Mouse (Mus musculus): ENCODE data around the gene Ago1. TPM values are rescaled to one million over a fixed set of nuclear protein-coding genes. Genes with fewer than 3 reads are reported as not detected.

The Ago1 gene
- polyA plus RNA-seq, 1 experiment from 2014 or later = 1.1 TPM

DNA sequence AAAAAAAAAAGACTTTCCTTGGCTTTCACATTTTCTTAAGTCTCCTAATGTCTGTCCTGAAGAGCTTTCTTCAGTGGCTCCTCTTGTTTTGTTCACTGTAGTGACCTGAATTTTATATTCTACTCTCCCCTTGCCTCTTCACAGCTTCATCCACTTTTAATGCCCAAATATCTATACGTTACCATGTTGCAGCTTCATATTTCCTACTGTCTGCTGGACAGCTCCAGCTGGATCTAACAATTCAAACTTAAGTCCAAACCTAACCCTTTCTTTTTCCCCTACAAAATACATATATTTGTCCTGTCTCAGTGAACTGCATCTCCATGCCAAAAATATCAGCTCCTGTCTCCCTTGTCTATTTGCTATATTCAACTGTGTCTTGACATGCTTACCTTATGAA is 951 bp upstream of the Ago1 start:
- no peak overlapping the region for H3K27ac ChIP-seq (replicated peaks)
- no peaks in the 10 kb centered on the region for H3K9me3 ChIP-seq (replicated peaks)
- WGBS (ENCODE audit: insufficient replicate concordance) = 31% methylated on average over 1 of the region's 1 CpGs
- H3K27me3 ChIP-seq = no peaks in the 10 kb centered on the region
- ATAC-seq (ENCODE audit: insufficient read depth) = no peak
- H3K9ac ChIP-seq = no peak overlapping the region
- no peak overlapping the region for H3K4me3 ChIP-seq (replicated peaks)
- no peaks in the 10 kb centered on the region for H3K36me3 ChIP-seq (replicated peaks)
- peaks cover 41% of the 10 kb centered on the region for H3K4me1 ChIP-seq (replicated peaks)
- H3K4me2 ChIP-seq = no peak overlapping the region

- peak overlapping the region; percentile 27; the same call in 1 of the 2 replicates for H3K9ac ChIP-seq
- H3K9me3 ChIP-seq (replicated peaks) = no peaks in the 10 kb centered on the region
- H3K27ac ChIP-seq (replicated peaks) = peak overlapping the region; percentile 14; the same call in 1 of the 2 replicates
- no peaks in the 10 kb centered on the region for H3K36me3 ChIP-seq (replicated peaks)
- H3K4me2 ChIP-seq = peak overlapping the region; percentile 96
- no peaks in the 10 kb centered on the region for H3K27me3 ChIP-seq
- WGBS (ENCODE audit: insufficient replicate concordance) = 3% methylated on average over 8 of the region's 8 CpGs
- H3K4me3 ChIP-seq (replicated peaks) = peak overlapping the region; percentile 85
- ATAC-seq (ENCODE audit: insufficient read depth) = no peak
- peaks cover 41% of the 10 kb centered on the region for H3K4me1 ChIP-seq (replicated peaks)
These were observed 542 bp upstream of the Ago1 start for GRCm38 (mm10) chr4:126468925-126469324.

DNA sequence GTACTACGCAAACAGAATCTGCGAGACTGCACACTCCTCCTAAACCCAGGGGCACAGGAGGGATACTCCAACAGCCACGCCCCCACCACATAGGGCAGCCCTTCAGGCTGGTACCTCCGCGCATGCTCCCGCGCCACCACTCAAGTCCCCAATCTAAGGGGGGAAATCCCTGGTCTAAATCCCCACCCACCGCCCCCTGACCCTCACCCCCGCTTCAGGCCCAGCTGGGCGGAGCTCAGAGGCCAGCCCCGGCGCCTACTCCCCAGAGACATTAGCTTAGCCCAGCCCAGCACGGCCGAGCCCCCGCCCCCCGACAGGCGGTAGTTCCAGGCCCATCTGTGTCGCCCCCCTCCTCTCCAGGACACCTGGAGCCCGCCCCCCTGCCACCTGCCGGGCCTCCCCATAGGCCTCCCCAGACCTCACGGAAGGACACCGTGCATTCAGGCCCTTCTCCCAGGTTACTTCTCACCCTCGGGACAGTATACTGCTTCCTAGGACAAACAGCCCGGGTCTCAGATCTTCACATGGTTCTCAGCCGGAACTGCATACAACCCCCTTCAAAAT is 580 bp downstream of the Ago1 start:
- Histone ChIP-seq H3K27ac (replicated peaks) (peak overlapping the region; percentile 61), H3K36me3 (replicated peaks) (no peaks in the 10 kb centered on the region), H3K4me1 (replicated peaks) (peaks cover 41% of the 10 kb centered on the region), H3K9ac (peak overlapping the region; percentile 80), H3K4me2 (peak overlapping the region; percentile 96), H3K27me3 (no peaks in the 10 kb centered on the region), H3K9me3 (replicated peaks) (no peaks in the 10 kb centered on the region), H3K4me3 (replicated peaks) (peak overlapping the region; percentile 85)
- peak; percentile 56 for ATAC-seq (ENCODE audit: insufficient read depth)
- 1% methylated on average over 25 of the region's 25 CpGs for WGBS (ENCODE audit: insufficient replicate concordance)

- no peak overlapping the region for H3K4me3 ChIP-seq (replicated peaks)
- H3K4me2 ChIP-seq = no peak overlapping the region
- no peak for ATAC-seq (ENCODE audit: insufficient read depth)
- peaks cover 41% of the 10 kb centered on the region for H3K4me1 ChIP-seq (replicated peaks)
- no peak overlapping the region for H3K9ac ChIP-seq
- no peaks in the 10 kb centered on the region for H3K36me3 ChIP-seq (replicated peaks)
- WGBS (ENCODE audit: insufficient replicate concordance) = 37% methylated on average over 8 of the region's 8 CpGs
- no peaks in the 10 kb centered on the region for H3K27me3 ChIP-seq
- no peaks in the 10 kb centered on the region for H3K9me3 ChIP-seq (replicated peaks)
- H3K27ac ChIP-seq (replicated peaks) = no peak overlapping the region
These were observed 2.1 kb downstream of the Ago1 start for GRCm38 (mm10) chr4:126466251-126466750.

DNA sequence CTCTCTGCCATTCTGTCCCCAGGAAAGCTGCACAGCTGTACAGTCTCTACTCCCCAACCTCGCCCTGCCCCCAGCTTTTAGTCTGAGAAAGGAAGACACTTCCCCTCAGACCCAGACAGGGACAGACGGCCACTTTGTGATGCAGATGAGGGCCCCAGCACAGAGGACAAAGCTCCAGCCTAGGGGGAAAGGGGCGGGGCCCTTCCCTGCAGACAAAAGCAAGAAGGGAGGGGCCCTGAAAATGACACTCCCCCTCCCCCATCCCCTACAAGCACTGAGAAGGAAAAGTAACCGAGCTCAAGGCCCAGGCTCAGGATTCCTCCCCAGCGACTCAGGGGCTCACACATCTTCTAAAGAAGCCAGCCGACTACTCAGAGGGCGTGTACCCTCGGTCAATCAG is 2.5 kb downstream of the Ago1 start:
- WGBS (ENCODE audit: insufficient replicate concordance) = 20% methylated on average over 8 of the region's 8 CpGs
- no peak for ATAC-seq (ENCODE audit: insufficient read depth)
- no peak overlapping the region for H3K4me3 ChIP-seq (replicated peaks)
- H3K9me3 ChIP-seq (replicated peaks) = no peaks in the 10 kb centered on the region
- no peaks in the 10 kb centered on the region for H3K27me3 ChIP-seq
- peaks cover 41% of the 10 kb centered on the region for H3K4me1 ChIP-seq (replicated peaks)
- no peaks in the 10 kb centered on the region for H3K36me3 ChIP-seq (replicated peaks)
- H3K27ac ChIP-seq (replicated peaks) = no peak overlapping the region
- H3K9ac ChIP-seq = no peak overlapping the region
- no peak overlapping the region; the same call in 1 of the 2 replicates for H3K4me2 ChIP-seq

DNA sequence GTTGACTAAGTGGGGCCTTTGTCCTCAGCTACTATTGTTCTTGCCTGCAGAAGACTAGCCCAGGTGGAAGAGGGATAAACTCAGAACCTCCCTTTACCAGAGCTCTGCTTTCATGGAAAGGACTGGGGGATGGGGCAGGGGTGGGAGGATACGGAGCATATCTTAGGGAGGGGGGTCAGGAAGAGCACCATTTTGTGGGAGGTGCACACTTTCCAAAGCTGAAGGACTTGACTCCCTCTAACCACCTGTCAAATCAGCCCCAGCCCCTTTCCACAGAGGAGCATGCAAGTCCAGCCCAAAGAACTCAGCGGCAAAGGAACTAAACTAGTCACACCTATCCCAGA is 3.5 kb downstream of the Ago1 start:
- H3K4me3 ChIP-seq (replicated peaks) = no peak overlapping the region
- no peaks in the 10 kb centered on the region for H3K9me3 ChIP-seq (replicated peaks)
- no peak overlapping the region for H3K4me2 ChIP-seq
- WGBS (ENCODE audit: insufficient replicate concordance) = 55% methylated on average over 2 of the region's 2 CpGs
- H3K36me3 ChIP-seq (replicated peaks) = peaks cover 8% of the 10 kb centered on the region
- H3K27ac ChIP-seq (replicated peaks) = no peak overlapping the region
- H3K4me1 ChIP-seq (replicated peaks) = peaks cover 41% of the 10 kb centered on the region
- no peaks in the 10 kb centered on the region for H3K27me3 ChIP-seq
- no peak for ATAC-seq (ENCODE audit: insufficient read depth)
- no peak overlapping the region for H3K9ac ChIP-seq

DNA sequence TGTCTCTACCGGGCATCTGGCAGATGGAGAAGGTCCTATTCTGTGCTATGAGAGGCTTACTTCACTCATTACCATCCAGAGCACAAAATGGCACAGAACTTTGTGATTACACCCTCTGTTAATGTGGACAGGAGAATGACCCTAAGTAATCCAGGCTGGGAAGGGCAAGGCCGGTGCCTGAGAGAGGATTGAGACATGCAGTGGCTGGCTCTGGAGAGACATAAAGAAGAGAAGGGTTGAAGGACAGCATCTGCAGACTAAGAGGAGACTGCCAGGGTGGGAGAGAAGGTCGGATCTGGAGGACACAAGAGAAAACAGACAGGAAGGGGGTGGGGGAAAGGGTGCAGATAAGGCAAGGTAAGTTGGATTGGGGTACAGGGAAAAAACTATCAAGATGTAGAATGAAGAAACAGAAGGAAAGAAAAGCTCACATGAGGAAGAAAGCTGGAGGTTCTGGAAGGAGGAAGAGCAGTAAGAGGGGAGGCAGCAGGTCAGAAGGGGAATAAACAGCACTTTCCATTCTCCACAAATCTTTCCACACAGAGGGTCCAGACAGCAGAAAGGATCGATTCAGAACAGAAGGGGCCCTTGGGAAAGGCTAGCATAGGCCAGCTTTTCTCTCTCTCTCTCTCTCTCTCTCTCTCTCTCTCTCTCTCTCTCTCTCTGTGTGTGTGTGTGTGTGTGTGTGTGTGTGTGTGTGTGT is 4.0 kb downstream of the Ago1 start:
- Histone ChIP-seq H3K9ac (no peak overlapping the region), H3K36me3 (replicated peaks) (peaks cover 12% of the 10 kb centered on the region), H3K27ac (replicated peaks) (no peak overlapping the region), H3K27me3 (no peaks in the 10 kb centered on the region), H3K4me1 (replicated peaks) (peaks cover 41% of the 10 kb centered on the region), H3K4me2 (no peak overlapping the region), H3K4me3 (replicated peaks) (no peak overlapping the region), H3K9me3 (replicated peaks) (no peaks in the 10 kb centered on the region)
- no peak for ATAC-seq (ENCODE audit: insufficient read depth)
- 31% methylated on average over 4 of the region's 4 CpGs for WGBS (ENCODE audit: insufficient replicate concordance)

- H3K9me3 ChIP-seq (replicated peaks) = no peaks in the 10 kb centered on the region
- H3K4me2 ChIP-seq = no peak overlapping the region
- no peak for ATAC-seq (ENCODE audit: insufficient read depth)
- H3K4me3 ChIP-seq (replicated peaks) = no peak overlapping the region
- no peaks in the 10 kb centered on the region for H3K27me3 ChIP-seq
- H3K9ac ChIP-seq = no peak overlapping the region
- H3K27ac ChIP-seq (replicated peaks) = no peak overlapping the region
- H3K36me3 ChIP-seq (replicated peaks) = peaks cover 48% of the 10 kb centered on the region
- WGBS (ENCODE audit: insufficient replicate concordance) = 91% methylated on average over 7 of the region's 7 CpGs
- no peaks in the 10 kb centered on the region for H3K4me1 ChIP-seq (replicated peaks)
These were observed 12.9 kb downstream of the Ago1 start for GRCm38 (mm10) chr4:126455441-126455840.

GRCm38 (mm10) chr4:126454547-126455254 is 13.7 kb downstream of the Ago1 start:
- Histone ChIP-seq H3K36me3 (replicated peaks) (peaks cover 41% of the 10 kb centered on the region), H3K27me3 (no peaks in the 10 kb centered on the region), H3K4me1 (replicated peaks) (no peaks in the 10 kb centered on the region), H3K9ac (no peak overlapping the region), H3K4me3 (replicated peaks) (no peak overlapping the region), H3K4me2 (no peak overlapping the region), H3K27ac (replicated peaks) (no peak overlapping the region), H3K9me3 (replicated peaks) (no peaks in the 10 kb centered on the region)
- 72% methylated on average over 5 of the region's 5 CpGs for WGBS (ENCODE audit: insufficient replicate concordance)
- no peak for ATAC-seq (ENCODE audit: insufficient read depth)

GRCm38 (mm10) chr4:126450268-126450667 is 18.1 kb downstream of the Ago1 start:
- H3K9me3 ChIP-seq (replicated peaks) = no peaks in the 10 kb centered on the region
- no peaks in the 10 kb centered on the region for H3K27me3 ChIP-seq
- H3K9ac ChIP-seq = no peak overlapping the region
- H3K4me3 ChIP-seq (replicated peaks) = no peak overlapping the region
- 71% methylated on average over 1 of the region's 1 CpGs for WGBS (ENCODE audit: insufficient replicate concordance)
- H3K4me2 ChIP-seq = no peak overlapping the region
- ATAC-seq (ENCODE audit: insufficient read depth) = no peak
- no peaks in the 10 kb centered on the region for H3K4me1 ChIP-seq (replicated peaks)
- peaks cover 36% of the 10 kb centered on the region for H3K36me3 ChIP-seq (replicated peaks)
- H3K27ac ChIP-seq (replicated peaks) = no peak overlapping the region

DNA sequence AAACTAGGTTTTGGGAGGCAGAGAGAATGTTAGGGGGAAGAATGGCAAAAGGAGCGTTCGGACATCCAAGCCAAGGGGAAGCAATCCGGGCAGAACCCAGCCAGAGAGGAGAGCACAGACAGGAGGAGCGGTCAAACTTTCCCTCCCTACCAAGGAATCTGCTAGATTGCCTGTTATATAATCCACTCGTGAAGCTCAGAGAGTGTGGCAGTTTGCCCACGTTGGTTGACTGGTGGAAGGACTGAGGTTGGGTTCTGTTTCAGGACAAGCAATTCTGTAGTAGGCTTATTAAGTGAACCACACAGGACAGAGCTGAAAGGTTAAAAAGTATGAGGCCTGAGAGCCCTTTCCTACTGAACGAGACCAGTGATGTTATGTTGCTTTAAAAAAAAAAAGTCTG is 21.3 kb downstream of the Ago1 start:
- Histone ChIP-seq H3K27ac (replicated peaks) (no peak overlapping the region), H3K4me2 (no peak overlapping the region), H3K27me3 (no peaks in the 10 kb centered on the region), H3K9me3 (replicated peaks) (no peaks in the 10 kb centered on the region), H3K4me3 (replicated peaks) (no peak overlapping the region), H3K9ac (no peak overlapping the region), H3K4me1 (replicated peaks) (no peaks in the 10 kb centered on the region), H3K36me3 (replicated peaks) (peaks cover 27% of the 10 kb centered on the region; the same call in 1 of the 2 replicates)
- 78% methylated on average over 7 of the region's 7 CpGs for WGBS (ENCODE audit: insufficient replicate concordance)
- no peak for ATAC-seq (ENCODE audit: insufficient read depth)
